Mouse (Mus musculus) heart, adult 2 months (tissue): ENCODE measurements around the gene Fyb.

Experiments
- CTCF ChIP-seq: fragments of 200-600 bp; IDR thresholded peaks from 2 replicates; pipeline ENCODE4 v1.8.1; 2022; ENCODE audit warnings: antibody characterized with exemption, mild to moderate bottlenecking, moderate library complexity
- POLR2A ChIP-seq: fragments of 200-500 bp; IDR thresholded peaks from 2 replicates; pipeline ENCODE4 v1.6.1; 2011; ENCODE audit warnings: mild to moderate bottlenecking, low read depth, low read length, control low read depth; ENCODE audit not compliant: insufficient read depth

GRCm38 (mm10) chr15:6647066-6647465, 124.4 kb downstream of the Fyb start:
- no peak for TF ChIP-seq CTCF
- no peak for TF ChIP-seq POLR2A
